Mouse (Mus musculus) left cerebral cortex, adult 6 months (tissue): ENCODE results near the gene Pdcl. TPM values are rescaled to one million over a fixed set of nuclear protein-coding genes. Genes with fewer than 3 reads are reported as not detected.

Experiments
- long read RNA-seq, 2 experiments: library from polyadenylated mRNA; unstranded; transcript quantifications; one replicate each; pipeline ENCODE4 v2.0.0; 2019 to 2020
- polyA plus RNA-seq: library from polyadenylated mRNA; unstranded; fragments of <200 nt; fragmentation: Nextera tagmentation; gene quantifications from 2 replicates; pipeline ENCODE4 v1.2.3, GENCODE M21; 2021

The Pdcl gene
- polyA plus RNA-seq, result 14.2 and 17.3 TPM in 2 replicates
- long read RNA-seq, experiment 1, transcript Pdcl-201 (4 exons, 2,858 nt), result major isoform, 171 of 210 reads
- long read RNA-seq, experiment 1, transcript Pdcl-202 (4 exons, 3,056 nt), result minor isoform, 11 of 210 reads
- long read RNA-seq, experiment 1, partial matches to known transcripts, result 5 of 210 reads
- long read RNA-seq, experiment 1, other reads (novel, unspliced or antisense), result 21 of 210 reads
- long read RNA-seq, experiment 2, transcript Pdcl-201 (4 exons, 2,858 nt), result major isoform, 21 of 28 reads
- long read RNA-seq, experiment 2, partial matches to known transcripts, result 1 of 28 reads
- long read RNA-seq, experiment 2, other reads (novel, unspliced or antisense), result 3 of 28 reads

GRCm38 (mm10) chr2:37358633-37359540, at the start of gene Pdcl:
Gene Pdcl, minus strand, starts transcription at chr2:37359332.

GRCm38 (mm10) chr2:37326215-37326614, 32.9 kb downstream of the Pdcl start, which contains the start of gene Olfr368:
Gene Olfr368, plus strand, starts transcription at chr2:37326515.

Other genes starting within 250 kb of the Pdcl start
- not detected in 2 replicates for gene Olfr362, start 241.4 kb downstream of the Pdcl start, polyA plus RNA-seq
- not detected in 2 replicates for gene Olfr364-ps1, start 220.0 kb downstream of the Pdcl start, polyA plus RNA-seq
- not detected in 2 replicates for gene Olfr365, start 171.1 kb downstream of the Pdcl start, polyA plus RNA-seq
- gene Olfr366, start 147.8 kb downstream of the Pdcl start, polyA plus RNA-seq, result not detected in 2 replicates
- not detected in 2 replicates for gene Olfr368, start 32.8 kb downstream of the Pdcl start, polyA plus RNA-seq
- gene Rc3h2, start 63.6 kb upstream of the Pdcl start, polyA plus RNA-seq, result 6.5 and 12.5 TPM in 2 replicates
- 2.7 and 2.9 TPM in 2 replicates for gene Zbtb26, start 83.8 kb upstream of the Pdcl start, polyA plus RNA-seq
- 2.1 and 3.7 TPM in 2 replicates for gene Zbtb6, start 83.8 kb upstream of the Pdcl start, polyA plus RNA-seq
- 14.2 and 24.8 TPM in 2 replicates for gene Rabgap1, start 83.9 kb upstream of the Pdcl start, polyA plus RNA-seq
- gene Gpr21, start 157.0 kb upstream of the Pdcl start, polyA plus RNA-seq, result 0.68 and 0.86 TPM in 2 replicates